Mouse (Mus musculus) layer of hippocampus, postnatal 36 days (tissue): Measurements from ENCODE around the gene Aimp1. TPM values are rescaled to one million over a fixed set of nuclear protein-coding genes. Genes with fewer than 3 reads are reported as not detected.

Experiments used
- total RNA-seq, 2 experiments: library from RNA; stranded (reverse); gene quantifications; 2 replicates each; pipeline ENCODE4 v1.2.3; 2021

Aimp1 gene
- total RNA-seq, 2 experiments from 2014 or later = 54.2 to 59.1 TPM

Other genes starting within 250 kb of the Aimp1 start
- gene Gimd1, start 54.5 kb downstream of the Aimp1 start, total RNA-seq = not detected
- 10 to 100 TPM; 35.1 to 35.4 TPM for gene Tbck, start 226 bp downstream of the Aimp1 start, total RNA-seq